Mouse (Mus musculus) liver, adult (tissue): Measurements from ENCODE around the gene Ift46.

Source experiments
- GATA4 ChIP-seq: IDR thresholded peaks from 2 replicates; pipeline ENCODE4 v1.6.1; 2014; ENCODE audit warnings: mild to moderate bottlenecking, low read length; ENCODE audit not compliant: insufficient replicate concordance

Ift46 gene

GRCm38 (mm10) chr9:44732130-44732549 lies 35.6 kb upstream of the Ift46 start:
- TF ChIP-seq GATA4: no peak

GRCm38 (mm10) chr9:44732921-44733530 lies 34.7 kb upstream of the Ift46 start:
- no peak for TF ChIP-seq GATA4

- TF ChIP-seq GATA4: no peak
Measured at GRCm38 (mm10) chr9:44733671-44734523, 33.8 kb upstream of the Ift46 start.

- TF ChIP-seq GATA4: no peak
Measured at GRCm38 (mm10) chr9:44734524-44735494, 32.9 kb upstream of the Ift46 start, which contains the start of gene Phldb1. Gene Phldb1 (minus strand): TSS chr9:44735198.

GRCm38 (mm10) chr9:44735886-44736285 lies 31.8 kb upstream of the Ift46 start:
- no peak for TF ChIP-seq GATA4

GRCm38 (mm10) chr9:44736301-44736700 lies 31.4 kb upstream of the Ift46 start:
- no peak for TF ChIP-seq GATA4

GRCm38 (mm10) chr9:44737240-44737949 lies 30.3 kb upstream of the Ift46 start:
- no peak for TF ChIP-seq GATA4

- no peak for TF ChIP-seq GATA4
Measured at GRCm38 (mm10) chr9:44740663-44741192, 27.0 kb upstream of the Ift46 start.

GRCm38 (mm10) chr9:44745371-44745770 lies 22.3 kb upstream of the Ift46 start:
- TF ChIP-seq GATA4: no peak

- TF ChIP-seq GATA4: no peak
Measured at GRCm38 (mm10) chr9:44746666-44747065, 21.0 kb upstream of the Ift46 start.

- no peak for TF ChIP-seq GATA4
Measured at GRCm38 (mm10) chr9:44747341-44747740, 20.4 kb upstream of the Ift46 start.

- TF ChIP-seq GATA4: no peak
Measured at GRCm38 (mm10) chr9:44748473-44748872, 19.2 kb upstream of the Ift46 start.

GRCm38 (mm10) chr9:44760873-44761272 lies 6.8 kb upstream of the Ift46 start:
- no peak for TF ChIP-seq GATA4

GRCm38 (mm10) chr9:44771376-44771775 lies 3.7 kb downstream of the Ift46 start:
- TF ChIP-seq GATA4: no peak
